Mouse (Mus musculus) limb, embryonic 15.5 days (tissue): Measurements from ENCODE around the gene Nemp1. TPM values are rescaled to one million over a fixed set of nuclear protein-coding genes. Genes with fewer than 3 reads are reported as not detected.

Source experiments
- polyA plus RNA-seq: library from polyadenylated mRNA; unstranded; fragments of >200 nt; fragmentation: Nextera tagmentation; extraction: Ambion mirVana; gene quantifications from 2 replicates; pipeline ENCODE4 v1.2.1, GENCODE M21; 2015

The Nemp1 gene
- polyA plus RNA-seq, 1 experiment from 2014 or later = 8.5 TPM

Other genes starting within 250 kb of the Nemp1 start
- 17.2 and 38.7 TPM in 2 replicates for gene Stac3, start 165.2 kb upstream of the Nemp1 start, polyA plus RNA-seq
- gene Ndufa4l2, start 151.9 kb upstream of the Nemp1 start, polyA plus RNA-seq = 328 and 370 TPM in 2 replicates
- 112 and 122 TPM in 2 replicates for gene Shmt2, start 144.5 kb upstream of the Nemp1 start, polyA plus RNA-seq
- gene Nxph4, start 132.3 kb upstream of the Nemp1 start, polyA plus RNA-seq = 21.7 and 25.1 TPM in 2 replicates
- 146 and 148 TPM in 2 replicates for gene Lrp1, start 45.8 kb upstream of the Nemp1 start, polyA plus RNA-seq
- 36.7 and 38.9 TPM in 2 replicates for gene Stat6, start 23.9 kb upstream of the Nemp1 start, polyA plus RNA-seq
- 23.7 and 24.4 TPM in 2 replicates for gene Nab2, start 1.7 kb downstream of the Nemp1 start, polyA plus RNA-seq
- gene Myo1a, start 38.3 kb downstream of the Nemp1 start, polyA plus RNA-seq = 0.24 and 0.37 TPM in 2 replicates
- gene Tac2, start 57.6 kb downstream of the Nemp1 start, polyA plus RNA-seq = 0.31 and 0.53 TPM in 2 replicates
- gene Zbtb39, start 72.6 kb downstream of the Nemp1 start, polyA plus RNA-seq = 2.4 and 2.8 TPM in 2 replicates
- gene Gpr182, start 84.8 kb downstream of the Nemp1 start, polyA plus RNA-seq = 1.4 and 1.6 TPM in 2 replicates
- 0.64 and 0.71 TPM in 2 replicates for gene Rdh1, start 92.8 kb downstream of the Nemp1 start, polyA plus RNA-seq
- gene Rdh16f1, start 92.9 kb downstream of the Nemp1 start, polyA plus RNA-seq = 2.6 and 3.8 TPM in 2 replicates
- not detected in 2 replicates for gene Rdh9, start 109.5 kb downstream of the Nemp1 start, polyA plus RNA-seq
- 0.04 TPM in 1 of 2 replicates, not detected in the other for gene Rdh16, start 134.3 kb downstream of the Nemp1 start, polyA plus RNA-seq
- gene Rdh19, start 183.0 kb downstream of the Nemp1 start, polyA plus RNA-seq = not detected in 2 replicates
- not detected in 2 replicates for gene Rdh16f2, start 199.6 kb downstream of the Nemp1 start, polyA plus RNA-seq
- gene Rdh7, start 221.9 kb downstream of the Nemp1 start, polyA plus RNA-seq = not detected in 2 replicates
- gene Sdr9c7, start 231.6 kb downstream of the Nemp1 start, polyA plus RNA-seq = 16.4 and 16.8 TPM in 2 replicates